8 mouse cellular contexts compared by ENCODE assay signal in genomic region chr14:47417346-47417745, GRCm38 (mm10). TPM values are rescaled to one million over a fixed set of nuclear protein-coding genes. Genes with fewer than 3 reads are reported as not detected.
DNase-seq lines count a peak whose midpoint lies in the region; ATAC-seq lines count a peak whose summit lies in the region.

No protein-coding gene starts in this region.

- 22% methylated on average over 3 of the region's 3 CpGs for WGBS in liver, embryonic 11.5 days
- WGBS in limb, embryonic 11.5 days, result 32% methylated on average over 3 of the region's 3 CpGs
- WGBS in neural tube, embryonic 14.5 days, result 33% methylated on average over 3 of the region's 3 CpGs

- H3K36me3 ChIP-seq in liver, embryonic 11.5 days (ENCODE audit: control insufficient read depth, insufficient read depth, low read length), result peaks cover 23% of the 10 kb centered on the region
- H3K36me3 ChIP-seq in limb, embryonic 11.5 days (ENCODE audit: control insufficient read depth, insufficient read depth, low read length), result peaks cover 10% of the 10 kb centered on the region
- no peaks in the 10 kb centered on the region for H3K36me3 ChIP-seq in neural tube, embryonic 14.5 days (ENCODE audit: control insufficient read depth, insufficient read depth, low read length)

- peak overlapping the region; percentile 76 for H3K4me3 ChIP-seq in liver, embryonic 11.5 days (ENCODE audit: low read depth, low read length)
- peak overlapping the region; percentile 56 for H3K4me3 ChIP-seq in limb, embryonic 11.5 days (ENCODE audit: low read depth, low read length)
- H3K4me3 ChIP-seq in neural tube, embryonic 14.5 days (ENCODE audit: low read depth, low read length), result peak overlapping the region; percentile 40

- no peaks in the 10 kb centered on the region for H3K9me3 ChIP-seq in liver, embryonic 11.5 days (ENCODE audit: control insufficient read depth, low read length)
- no peaks in the 10 kb centered on the region for H3K9me3 ChIP-seq in limb, embryonic 11.5 days (ENCODE audit: control insufficient read depth, low read length)
- H3K9me3 ChIP-seq in neural tube, embryonic 14.5 days (ENCODE audit: control insufficient read depth, low read length), result no peaks in the 10 kb centered on the region

- no peak for ATAC-seq in liver, embryonic 11.5 days (replicated peaks; ENCODE audit: low FRiP score)
- peak; percentile 12; the same call in 1 of the 2 replicates for ATAC-seq in erythroblast, adult 5-6 weeks (replicated peaks; ENCODE audit: low FRiP score, poor library complexity, severe bottlenecking)
- ATAC-seq in limb, embryonic 11.5 days (ENCODE audit: insufficient number of reproducible peaks, low FRiP score, low TSS enrichment, low read depth), result no peak
- no peak for ATAC-seq in neural tube, embryonic 14.5 days (ENCODE audit: low read depth)
- ATAC-seq in cerebellum, adult (ENCODE audit: insufficient number of reproducible peaks, low FRiP score, low TSS enrichment), result no peak

- peak overlapping the region; percentile 94 for H3K4me2 ChIP-seq in liver, embryonic 11.5 days
- H3K4me2 ChIP-seq in limb, embryonic 11.5 days (ENCODE audit: low read depth, severe bottlenecking), result peak overlapping the region; percentile 85
- peak overlapping the region; percentile 62 for H3K4me2 ChIP-seq in neural tube, embryonic 14.5 days (ENCODE audit: low read depth, low read length)

- no peaks in the 10 kb centered on the region for H3K27me3 ChIP-seq in liver, embryonic 11.5 days (replicated peaks; ENCODE audit: control insufficient read depth, insufficient read depth, low read length)
- H3K27me3 ChIP-seq in limb, embryonic 11.5 days (ENCODE audit: control insufficient read depth, insufficient read depth, low read length), result no peaks in the 10 kb centered on the region
- H3K27me3 ChIP-seq in neural tube, embryonic 14.5 days (ENCODE audit: control insufficient read depth, insufficient read depth, low read length), result no peaks in the 10 kb centered on the region

- H3K4me1 ChIP-seq in liver, embryonic 11.5 days (replicated peaks; ENCODE audit: control insufficient read depth, insufficient read depth, low read length), result peaks cover 13% of the 10 kb centered on the region
- peaks cover 7% of the 10 kb centered on the region; the same call in 1 of the 2 replicates for H3K4me1 ChIP-seq in limb, embryonic 11.5 days (ENCODE audit: control insufficient read depth, insufficient read depth, low read length)
- H3K4me1 ChIP-seq in neural tube, embryonic 14.5 days (ENCODE audit: control insufficient read depth, insufficient read depth, low read length), result peaks cover 4% of the 10 kb centered on the region; the same call in 1 of the 2 replicates

- DNase-seq in liver, embryonic 11.5 days (ENCODE audit: low spot score), result no peak
- no peak for DNase-seq in liver
- DNase-seq in limb, embryonic 11.5 days (ENCODE audit: low spot score), result no peak
- no peak for DNase-seq in urinary bladder, adult 2 months (ENCODE audit: low spot score)
- DNase-seq in adrenal gland, postnatal 4 days (ENCODE audit: low spot score in 2 of 2), result no peak

- H3K27ac ChIP-seq in liver, embryonic 11.5 days (ENCODE audit: low read depth, low read length), result no peak overlapping the region; the same call in 1 of the 2 replicates
- H3K27ac ChIP-seq in limb, embryonic 11.5 days (replicated peaks; ENCODE audit: low read depth, low read length), result 0 out of 2 replicates have a peak overlapping the region, but pooled peaks have one; percentile 51
- H3K27ac ChIP-seq in neural tube, embryonic 14.5 days (ENCODE audit: low read depth, low read length), result no peak overlapping the region

- peak overlapping the region; percentile 89 for H3K9ac ChIP-seq in liver, embryonic 11.5 days (ENCODE audit: low read depth, low read length)
- H3K9ac ChIP-seq in limb, embryonic 11.5 days (ENCODE audit: low read length), result peak overlapping the region; percentile 60
- H3K9ac ChIP-seq in neural tube, embryonic 14.5 days (replicated peaks; ENCODE audit: low read depth, low read length), result no peak overlapping the region

RNA-seq across cellular contexts. Expression of gene Dlgap5, which starts 0.9 kb away (rescaled TPM):
- polyA plus RNA-seq in liver, embryonic 11.5 days (2014; fragmentation: Nextera tagmentation; extraction: Ambion mirVana), result 71.1 and 71.7 TPM in 2 replicates
- 42.8 and 49.2 TPM in 2 replicates for total RNA-seq in erythroblast, adult 5-6 weeks (2015; ENCODE audit: low replicate concordance)
- 64.0 and 79.3 TPM in 2 replicates for total RNA-seq in erythroblast, adult 5-6 weeks (2017; ENCODE audit: low replicate concordance)
- polyA plus RNA-seq in limb, embryonic 11.5 days (2014; fragmentation: Nextera tagmentation; extraction: Ambion mirVana), result 79.6 and 81.0 TPM in 2 replicates
- 4.0 and 5.4 TPM in 2 replicates for polyA plus RNA-seq in neural tube, embryonic 14.5 days (2014; fragmentation: Nextera tagmentation; extraction: Ambion mirVana)
- 2.4 and 2.8 TPM in 2 replicates for polyA plus RNA-seq in urinary bladder, adult 2 months (2012; rRNA removed)
- 10 to 100 TPM; 20.6 to 26.8 TPM for total RNA-seq in adrenal gland, postnatal 4 days (2021)

RNA-seq across cellular contexts. Expression of gene Fbxo34, which starts 32.9 kb away (rescaled TPM):
- 27.8 and 30.9 TPM in 2 replicates for polyA plus RNA-seq in liver, embryonic 11.5 days (2014; fragmentation: Nextera tagmentation; extraction: Ambion mirVana)
- total RNA-seq in erythroblast, adult 5-6 weeks (2015; ENCODE audit: low replicate concordance), result 153 and 163 TPM in 2 replicates
- total RNA-seq in erythroblast, adult 5-6 weeks (2017; ENCODE audit: low replicate concordance), result 302 and 381 TPM in 2 replicates
- polyA plus RNA-seq in limb, embryonic 11.5 days (2014; fragmentation: Nextera tagmentation; extraction: Ambion mirVana), result 27.2 and 29.1 TPM in 2 replicates
- polyA plus RNA-seq in neural tube, embryonic 14.5 days (2014; fragmentation: Nextera tagmentation; extraction: Ambion mirVana), result 37.6 and 38.7 TPM in 2 replicates
- polyA plus RNA-seq in urinary bladder, adult 2 months (2012; rRNA removed), result 14.4 and 16.0 TPM in 2 replicates
- total RNA-seq in adrenal gland, postnatal 4 days (2021), result 10 to 100 TPM; 30.0 to 30.6 TPM

RNA-seq across cellular contexts. Expression of gene Lgals3, which starts 49.8 kb away (rescaled TPM):
- 21.2 and 21.6 TPM in 2 replicates for polyA plus RNA-seq in liver, embryonic 11.5 days (2014; fragmentation: Nextera tagmentation; extraction: Ambion mirVana)
- 100 and 159 TPM in 2 replicates for total RNA-seq in erythroblast, adult 5-6 weeks (2015; ENCODE audit: low replicate concordance)
- total RNA-seq in erythroblast, adult 5-6 weeks (2017; ENCODE audit: low replicate concordance), result 45.4 and 53.7 TPM in 2 replicates
- polyA plus RNA-seq in limb, embryonic 11.5 days (2014; fragmentation: Nextera tagmentation; extraction: Ambion mirVana), result 0.63 and 1.1 TPM in 2 replicates
- 2.1 and 2.2 TPM in 2 replicates for polyA plus RNA-seq in neural tube, embryonic 14.5 days (2014; fragmentation: Nextera tagmentation; extraction: Ambion mirVana)
- polyA plus RNA-seq in urinary bladder, adult 2 months (2012; rRNA removed), result 252 and 279 TPM in 2 replicates
- 10 to 100 TPM in 1 of 2 experiments, 1 to 10 TPM in 1; 5.9 to 11.8 TPM for total RNA-seq in adrenal gland, postnatal 4 days (2021)

Comparison
In these comparisons a context has a peak if more than half of its experiments do, and no peak if none do; other contexts are left out.
1. RNA of gene Dlgap5, which starts 0.9 kb away (polyA plus RNA-seq): 79.6 to 81.0 TPM in limb, embryonic 11.5 days and 71.1 to 71.7 TPM in liver, embryonic 11.5 days; 4.0 to 5.4 TPM in neural tube, embryonic 14.5 days and 2.4 to 2.8 TPM in urinary bladder, adult 2 months; every median in the first group is over 10 times any median in the second.
2. RNA of gene Lgals3, which starts 49.8 kb away (polyA plus RNA-seq): 252 to 279 TPM in urinary bladder, adult 2 months; 21.2 to 21.6 TPM in liver, embryonic 11.5 days, 2.1 to 2.2 TPM in neural tube, embryonic 14.5 days and 0.63 to 1.1 TPM in limb, embryonic 11.5 days; every median in the first group is over 10 times any median in the second.
3. Peak in every context shown above with its lines, with median percentiles within 50 percentile points of each other: H3K4me2 ChIP-seq and H3K4me3 ChIP-seq.